Mouse (Mus musculus) left cerebral cortex, adult 8-10 months (tissue): ENCODE data around the gene Ctnna2. TPM values are rescaled to one million over a fixed set of nuclear protein-coding genes. Genes with fewer than 3 reads are reported as not detected.

Experiments used
- DNase-seq, 2 experiments: peaks; one replicate each; pipeline ENCODE4 v3.0.0; 2022; ENCODE audit warnings: low spot score in 2 of 2
- total RNA-seq, 4 experiments: library from RNA; stranded (reverse); gene quantifications; 2 replicates each; pipeline ENCODE4 v1.2.4; 2022

Ctnna2 gene
- total RNA-seq, 4 experiments from 2014 or later, result 108 to 114 (median 111) TPM

DNA sequence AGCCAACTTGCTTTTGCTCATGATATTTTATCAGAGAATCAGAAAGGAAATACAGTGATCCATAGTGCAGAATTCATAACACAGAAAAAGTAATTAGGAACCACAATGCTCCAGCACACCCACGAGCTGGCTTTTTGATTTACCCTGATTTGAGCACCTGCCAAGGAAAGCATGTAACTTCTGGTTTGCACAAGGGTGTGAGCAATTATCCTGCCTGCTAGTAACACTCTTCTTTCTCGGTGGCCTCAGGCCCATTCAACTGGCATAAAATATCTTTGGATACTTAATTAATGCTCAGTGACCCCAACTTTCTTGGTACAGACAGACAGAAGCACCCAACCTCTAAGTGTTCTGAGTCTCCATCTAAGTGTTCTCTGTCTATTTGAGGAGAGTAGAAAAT lies 794.6 kb downstream of the Ctnna2 start:
- DNase-seq, result peak in 1 of 2 experiments; percentile 13

DNA sequence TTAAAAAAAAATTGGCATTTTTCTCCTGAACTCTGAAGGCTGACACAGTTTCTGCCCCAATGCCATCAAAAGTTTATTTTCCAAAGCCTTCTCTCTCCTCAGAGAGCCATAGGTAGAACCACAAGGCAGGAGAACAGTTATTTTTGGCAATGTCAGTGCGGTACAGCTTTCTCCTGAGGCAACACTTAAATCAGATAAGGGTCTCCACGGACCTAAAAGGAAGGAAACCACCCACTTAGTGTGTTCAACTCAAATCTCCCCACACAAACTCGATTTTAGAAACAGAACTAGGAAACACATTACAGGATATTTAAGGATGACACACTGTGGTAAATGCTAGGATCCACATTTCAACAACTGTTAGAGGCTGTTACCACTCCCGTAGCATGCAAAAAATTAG lies 803.7 kb downstream of the Ctnna2 start:
- no peak for DNase-seq

DNA sequence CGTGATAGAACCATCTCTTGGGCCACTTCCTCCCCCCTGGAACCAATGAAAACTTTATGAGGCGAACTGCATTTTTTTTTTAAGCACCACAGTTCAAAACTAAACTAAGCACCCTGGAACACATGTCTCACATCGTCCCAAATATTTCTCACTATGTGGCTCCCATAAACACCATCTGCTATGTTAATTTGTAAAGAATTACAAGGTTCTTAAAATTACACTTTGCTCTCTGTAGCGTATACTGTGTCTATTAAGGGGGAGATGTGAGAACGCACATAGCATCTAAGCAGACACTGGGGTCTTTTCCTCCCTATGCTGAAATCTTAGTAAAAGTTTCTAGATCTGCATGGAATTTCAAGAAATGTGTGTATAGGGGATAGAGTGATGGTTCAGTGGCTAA lies 822.5 kb downstream of the Ctnna2 start:
- no peak for DNase-seq

DNA sequence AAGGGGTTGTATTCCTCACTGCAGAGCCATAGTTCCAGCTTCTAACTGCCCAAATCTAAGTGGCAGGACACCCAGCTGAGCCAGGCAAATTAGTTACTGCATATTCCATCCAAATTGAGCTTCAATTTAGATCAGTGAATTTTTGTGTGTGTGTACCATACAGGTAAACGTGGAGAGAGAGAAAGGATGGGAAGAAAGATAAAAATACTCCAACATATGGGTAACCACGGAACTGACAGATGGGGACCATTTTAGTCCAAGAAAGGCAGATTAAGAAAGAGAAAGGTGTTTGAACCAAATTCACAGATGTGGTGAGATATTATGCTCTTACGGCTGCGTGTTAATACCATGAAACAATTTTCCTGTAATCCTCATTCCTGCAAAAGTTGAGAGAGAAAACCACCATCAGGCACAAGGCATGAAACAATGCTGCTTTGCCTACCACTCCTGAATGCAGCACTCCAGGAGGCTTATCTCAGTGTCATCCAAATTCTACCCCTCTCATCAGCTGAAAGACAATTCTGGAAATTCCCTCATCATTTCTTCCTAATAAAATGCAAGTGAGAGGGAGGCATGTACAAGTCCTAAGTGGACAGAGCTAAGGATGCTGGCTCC lies 840.1 kb downstream of the Ctnna2 start:
- DNase-seq, result no peak

DNA sequence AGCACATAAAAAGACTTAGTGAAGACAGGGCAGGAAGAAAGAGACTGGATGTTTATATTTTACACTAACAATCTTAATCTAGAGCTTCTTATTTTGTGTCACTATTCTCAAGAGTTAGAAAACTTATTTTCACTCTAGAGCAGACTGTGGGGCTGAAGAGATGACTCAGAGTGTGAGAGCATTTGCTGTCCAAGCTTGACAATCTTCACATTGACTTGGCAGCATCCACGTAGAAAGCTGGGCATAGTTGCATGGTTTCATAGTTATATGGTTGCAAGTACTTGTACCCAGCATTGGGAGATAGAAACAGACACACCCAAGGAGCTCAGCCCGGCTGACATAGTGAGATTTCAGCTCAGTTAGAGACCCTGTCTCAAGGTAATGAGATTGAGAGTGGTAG lies 858.6 kb downstream of the Ctnna2 start:
- DNase-seq, result peak in 1 of 2 experiments; percentile 30

DNA sequence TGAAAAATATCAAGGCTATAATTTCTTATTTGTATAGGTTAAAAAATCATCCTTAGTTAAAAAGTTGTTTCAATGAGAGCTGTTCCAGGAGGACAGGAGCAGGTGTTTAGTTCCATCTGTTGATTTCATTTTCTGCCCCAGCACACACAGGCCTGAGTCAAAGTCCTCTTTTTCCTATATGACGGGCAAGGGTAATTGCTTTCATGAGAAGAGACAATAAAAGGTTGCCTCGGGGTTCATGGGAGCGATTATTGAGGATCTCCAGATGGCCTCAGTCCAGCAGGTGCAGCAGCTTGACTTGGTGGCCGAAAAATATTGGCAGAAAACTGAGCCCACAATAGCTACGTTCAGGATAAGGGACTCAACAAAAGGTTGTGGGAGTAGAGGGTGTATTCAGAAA lies 859.0 kb downstream of the Ctnna2 start:
- DNase-seq, result no peak

DNA sequence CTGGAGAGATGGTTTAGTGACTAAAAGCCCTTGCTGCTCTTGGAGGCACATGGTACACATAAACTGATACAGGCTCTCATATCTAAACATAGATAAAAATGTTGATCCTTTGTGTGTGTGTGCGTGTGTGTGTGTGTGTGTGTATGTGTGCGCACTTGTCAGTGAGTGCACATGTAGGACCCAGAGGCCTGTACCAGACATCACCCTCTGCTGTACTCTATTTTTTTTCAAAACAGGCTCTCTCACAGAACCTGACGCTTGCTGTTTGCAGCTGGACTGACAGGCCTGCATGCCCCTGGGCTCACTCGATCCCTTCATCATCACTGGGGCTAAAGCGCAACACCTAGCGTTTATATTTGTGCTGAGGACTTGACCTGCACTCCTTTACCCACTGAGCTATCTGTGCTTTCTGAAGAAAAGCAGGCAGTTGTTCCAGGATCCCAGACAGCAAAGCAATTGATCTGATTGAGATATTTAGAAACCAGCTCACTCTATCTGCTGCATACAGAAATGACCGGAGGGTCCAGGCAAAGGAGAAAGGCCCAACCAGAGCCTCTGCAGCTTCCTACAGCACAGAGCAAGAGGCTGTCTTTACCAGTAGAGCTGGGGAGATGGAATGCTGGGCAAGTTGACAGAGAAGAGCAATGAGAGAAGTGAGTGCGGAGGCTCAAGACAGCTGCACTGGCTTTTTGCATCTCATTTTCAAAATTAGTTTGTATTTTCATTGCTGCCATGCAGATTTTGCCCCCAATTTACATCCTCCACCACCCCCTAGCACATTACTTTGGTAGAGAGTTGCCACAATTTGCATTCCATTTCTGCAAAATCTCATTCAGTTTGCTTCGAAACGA lies 870.2 kb downstream of the Ctnna2 start:
- DNase-seq, result peak in 1 of 2 experiments; percentile 18

DNA sequence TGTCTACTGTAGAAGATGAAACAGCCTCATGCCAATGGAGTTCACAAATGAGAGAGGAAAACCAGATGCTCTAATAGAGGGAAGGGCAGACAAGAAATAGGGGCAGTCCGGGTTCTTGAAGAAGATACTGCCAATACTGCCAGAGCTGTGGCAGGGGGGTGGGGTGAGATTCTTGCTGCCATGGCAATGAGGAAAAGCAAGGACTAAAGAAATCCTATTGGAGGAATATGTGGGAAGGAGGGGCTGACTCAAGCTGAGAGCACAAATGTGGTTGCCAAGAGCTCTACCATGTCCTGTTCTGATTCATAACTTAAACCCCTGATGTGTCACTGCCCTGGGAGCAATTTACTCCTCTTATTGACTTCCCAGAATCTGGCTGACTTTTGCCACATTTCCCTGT lies 878.5 kb downstream of the Ctnna2 start:
- DNase-seq, result peak in 1 of 2 experiments; percentile 22

DNA sequence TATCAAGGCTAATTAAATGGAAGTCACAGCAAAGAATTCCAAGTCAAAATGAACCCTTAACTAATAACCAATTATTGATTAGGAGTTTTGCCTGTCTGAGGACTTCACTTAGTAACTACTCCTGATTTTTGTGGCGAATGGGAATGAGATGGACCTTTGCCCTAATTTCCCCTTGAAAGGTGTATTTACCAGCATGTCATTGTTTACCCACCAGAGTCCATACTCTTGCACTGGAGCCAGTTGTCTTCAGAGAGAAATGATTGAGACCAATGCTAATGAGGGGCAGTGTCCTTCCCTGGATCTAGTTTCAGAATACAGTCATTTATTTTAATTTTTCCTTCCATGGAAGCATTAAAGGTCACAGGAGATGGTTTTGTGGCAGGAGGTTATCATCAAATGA lies 881.0 kb downstream of the Ctnna2 start:
- no peak for DNase-seq

DNA sequence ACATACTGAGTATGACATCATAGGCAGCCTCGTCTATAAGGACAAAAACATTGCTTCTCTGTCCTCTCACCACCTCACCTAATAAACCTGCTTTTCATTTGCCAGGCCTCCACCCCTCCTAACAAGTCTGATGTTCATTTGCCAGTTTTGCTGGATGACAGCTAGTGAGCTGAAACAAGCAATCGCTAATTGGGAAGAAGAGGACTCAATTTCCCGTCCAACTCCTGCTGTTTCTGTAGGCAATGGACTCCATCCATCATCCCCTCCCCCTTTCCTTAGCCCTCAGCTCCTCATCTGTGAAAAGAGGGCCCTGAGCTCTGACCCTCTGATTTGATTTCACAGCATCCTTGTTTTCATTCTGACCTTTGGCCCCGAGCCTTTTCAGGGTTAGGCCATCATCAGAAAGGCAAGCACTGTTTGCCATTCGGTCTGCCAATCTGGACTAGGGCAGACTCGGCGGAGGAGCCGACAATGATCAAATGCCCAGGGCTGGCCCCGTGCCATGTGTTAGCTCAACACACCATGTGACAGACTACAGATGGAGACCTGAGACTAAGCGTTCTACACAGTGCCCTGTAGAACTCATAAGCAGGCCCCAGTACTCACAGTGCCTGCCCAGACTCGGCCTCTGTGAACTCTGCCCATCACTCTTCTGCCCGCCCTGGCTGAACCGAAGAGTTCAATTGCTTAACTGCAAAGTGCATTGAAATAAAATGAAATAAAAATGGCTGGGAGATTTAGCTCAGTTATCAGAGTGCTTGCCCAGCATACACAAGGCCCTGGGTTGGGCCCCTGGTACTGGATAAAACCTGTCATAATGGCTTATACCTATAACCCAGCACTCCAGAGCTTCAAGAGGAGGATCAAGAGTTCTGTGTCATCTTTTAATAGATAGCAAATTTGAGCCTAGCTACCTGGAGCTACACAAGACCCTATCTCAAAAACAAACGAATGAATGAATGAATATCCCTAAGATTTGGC lies 903.8 kb downstream of the Ctnna2 start:
- DNase-seq, result peak; percentile 44 to 76

DNA sequence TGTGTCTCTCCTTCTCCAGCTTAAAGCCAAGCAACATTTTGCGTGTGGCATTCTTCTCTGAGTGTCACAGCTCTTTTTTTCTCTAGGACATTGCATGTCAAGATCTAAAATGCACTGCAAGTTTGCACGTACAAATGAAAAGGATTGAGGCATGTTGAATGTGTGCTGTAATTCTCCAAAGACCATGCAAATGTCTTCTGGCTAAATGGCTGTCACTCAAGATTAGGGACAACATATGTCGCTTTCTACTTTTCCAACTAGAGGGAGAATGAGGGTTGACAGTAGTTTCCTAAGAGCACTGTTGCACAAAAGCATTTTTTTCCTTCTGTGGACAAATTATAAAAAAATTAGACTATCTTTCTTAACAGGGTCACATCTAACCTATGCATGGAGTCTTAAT lies 909.9 kb downstream of the Ctnna2 start:
- DNase-seq, result no peak

DNA sequence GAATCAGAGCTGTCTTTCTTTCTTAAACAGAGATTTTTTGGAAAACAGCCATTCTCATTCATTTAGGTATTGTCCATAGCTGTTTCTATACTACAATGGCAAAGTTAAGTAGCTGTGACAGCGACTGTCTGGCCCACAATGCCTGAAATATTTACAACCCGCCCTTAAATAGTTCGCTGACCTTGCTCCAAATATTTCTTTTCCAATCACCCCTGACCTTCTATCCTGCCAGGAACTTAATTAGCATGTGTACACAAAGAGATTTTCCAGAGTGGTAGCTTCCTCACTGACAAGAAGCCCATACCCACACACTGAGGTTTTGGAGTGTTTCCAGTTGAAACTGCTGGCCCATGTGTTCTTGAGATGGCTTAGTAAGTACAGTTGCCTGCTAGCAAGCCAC lies 928.8 kb downstream of the Ctnna2 start:
- no peak for DNase-seq

DNA sequence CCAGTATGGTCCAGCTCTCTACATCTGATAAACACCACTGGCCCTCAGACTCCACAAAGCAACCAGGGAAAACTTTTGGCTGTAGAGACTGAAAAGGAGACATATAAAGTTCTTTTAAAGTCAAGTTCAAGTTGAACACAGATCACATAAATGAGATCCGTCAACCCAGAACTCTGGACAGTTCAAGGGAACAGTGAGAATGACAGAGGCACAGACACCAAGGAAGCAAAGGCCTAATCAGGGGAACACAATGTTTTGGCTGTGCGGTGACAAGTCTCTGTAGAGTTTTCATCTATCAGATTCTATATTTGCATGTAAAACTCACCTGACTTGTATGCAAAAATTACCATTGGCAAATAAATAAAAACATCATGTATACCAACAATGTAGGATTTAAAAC lies 929.3 kb downstream of the Ctnna2 start:
- no peak for DNase-seq

DNA sequence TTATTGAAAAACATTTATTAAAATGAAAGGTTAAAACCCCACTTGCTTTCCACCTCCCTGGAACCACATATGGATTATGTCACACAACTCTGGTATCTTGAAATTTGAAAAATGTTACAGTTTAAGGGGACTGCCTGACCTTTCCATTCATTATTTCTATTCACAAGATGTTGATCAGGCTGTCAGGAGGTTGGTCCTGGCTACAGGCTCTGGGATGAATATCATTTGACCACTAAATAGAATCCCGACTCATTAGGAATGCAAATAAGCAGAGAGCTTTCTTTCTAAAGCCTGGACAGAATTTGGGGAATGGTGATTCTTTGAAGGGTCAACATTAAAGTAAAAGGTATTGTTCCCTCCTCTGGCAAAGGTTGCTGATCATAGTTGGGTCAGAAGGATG lies 931.9 kb downstream of the Ctnna2 start:
- no peak for DNase-seq

DNA sequence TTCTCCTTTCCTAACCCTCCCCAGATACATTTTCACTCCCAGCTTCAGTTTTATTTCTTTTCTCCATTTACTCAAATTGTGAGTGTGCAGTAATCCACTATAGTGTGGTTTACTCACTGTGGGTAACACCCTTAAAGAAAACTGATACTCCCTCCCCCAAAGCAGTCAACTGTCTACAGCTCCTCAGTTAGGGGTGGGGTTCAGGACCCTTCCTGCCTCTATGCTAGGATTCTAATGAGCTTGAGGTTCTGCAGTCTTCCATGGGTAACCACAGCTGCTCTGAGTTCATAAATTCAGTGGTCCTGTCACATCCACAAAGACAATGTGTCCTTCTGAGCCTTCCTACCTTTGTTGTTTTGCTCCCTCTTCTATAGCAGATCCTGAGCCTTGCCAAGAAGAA lies 954.4 kb downstream of the Ctnna2 start:
- no peak for DNase-seq

DNA sequence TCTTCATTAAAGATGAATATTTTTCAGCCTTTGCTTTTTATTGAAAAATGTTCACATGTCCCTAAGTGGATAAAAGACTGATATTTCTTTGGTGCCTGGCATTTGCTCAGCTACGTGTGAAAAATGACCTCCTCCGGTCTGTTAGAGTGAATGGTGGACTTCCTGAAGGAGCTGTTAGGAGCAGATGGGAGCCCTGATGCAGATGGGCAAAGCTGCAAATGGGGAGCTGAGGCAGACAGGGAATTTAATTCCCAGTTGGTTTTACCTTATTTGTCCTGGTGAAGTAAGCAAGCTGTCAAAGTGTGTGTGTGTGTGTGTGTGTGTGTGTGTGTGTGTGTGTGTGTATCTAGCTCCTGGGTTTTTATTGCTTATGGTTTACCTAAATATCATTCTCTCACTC lies 966.3 kb downstream of the Ctnna2 start:
- no peak for DNase-seq

DNA sequence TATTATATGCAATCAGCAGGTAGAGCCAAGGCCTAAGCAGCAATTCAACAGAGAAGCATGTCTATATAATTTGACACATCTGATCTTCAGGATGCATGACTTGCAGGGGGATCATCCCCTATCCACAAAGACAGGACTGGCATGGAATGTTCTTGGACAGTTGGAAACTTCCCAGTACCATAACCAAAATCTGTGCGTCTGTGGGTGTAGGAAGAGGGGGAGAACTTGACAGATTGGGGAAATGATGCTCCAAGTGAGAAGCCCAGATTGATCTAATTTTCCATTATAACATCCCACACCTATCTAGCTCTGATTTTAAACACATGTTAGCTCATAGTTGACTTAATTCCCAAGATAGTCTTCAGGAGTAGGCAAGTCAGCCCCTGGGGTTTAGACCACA lies 968.5 kb downstream of the Ctnna2 start:
- no peak for DNase-seq

DNA sequence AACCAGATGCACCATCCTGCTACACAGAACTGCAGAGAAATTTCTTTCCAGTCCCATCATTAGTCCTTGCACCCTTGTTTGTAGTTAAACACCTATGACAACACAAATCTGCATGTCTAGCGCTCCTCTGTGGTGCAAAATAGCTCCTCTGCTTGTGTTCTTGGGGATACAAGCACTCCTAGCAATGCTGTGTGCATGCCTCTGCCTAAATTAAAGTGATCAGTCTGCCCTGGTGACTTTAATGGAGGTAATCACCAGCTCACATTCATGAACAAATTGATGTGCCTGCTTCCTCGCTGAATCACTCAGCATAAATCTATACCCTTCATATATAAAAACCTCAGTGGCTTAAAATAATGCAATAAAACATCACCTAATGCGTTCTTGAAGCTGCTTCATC lies 987.4 kb downstream of the Ctnna2 start:
- DNase-seq, result no peak

DNA sequence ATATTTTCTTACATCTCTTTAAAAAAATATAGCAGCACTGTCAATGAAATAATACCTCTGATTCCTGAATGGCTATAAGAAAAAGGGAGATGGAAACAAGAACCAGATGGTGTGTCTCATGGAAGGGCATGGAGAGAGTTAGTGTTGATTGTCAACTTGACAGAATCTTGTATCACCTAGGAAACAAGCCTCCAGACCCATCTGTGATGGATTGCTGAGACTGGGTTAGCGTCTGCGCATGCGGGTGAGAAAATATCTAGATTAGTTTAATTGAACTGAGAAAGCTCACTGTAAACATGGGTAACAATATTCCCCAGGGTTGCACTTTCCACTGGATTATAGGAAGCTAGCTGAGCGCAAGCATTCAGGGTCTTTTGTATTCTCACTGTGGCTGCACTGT lies 994.7 kb downstream of the Ctnna2 start:
- peak in 1 of 2 experiments; percentile 35 for DNase-seq

DNA sequence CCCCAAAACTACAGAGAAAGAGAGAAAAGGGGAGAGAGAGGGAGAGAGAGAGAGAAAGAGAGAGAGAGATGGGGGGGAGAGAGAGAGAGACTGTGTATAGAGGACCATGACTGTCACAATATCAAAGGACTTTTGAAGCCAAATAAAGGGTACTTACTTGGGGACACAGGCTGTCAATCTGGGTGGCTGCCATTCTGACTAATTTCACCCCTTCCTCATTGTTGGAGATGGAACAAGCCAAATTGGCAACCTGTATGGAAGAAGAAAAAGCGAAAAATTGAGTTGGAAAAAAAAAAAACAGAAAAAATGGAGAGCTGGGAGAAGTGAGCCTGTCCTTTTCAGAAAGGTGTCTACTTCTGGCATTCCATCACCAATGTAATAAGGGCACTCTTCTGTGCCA lies 997.8 kb downstream of the Ctnna2 start:
- DNase-seq, result no peak

DNA sequence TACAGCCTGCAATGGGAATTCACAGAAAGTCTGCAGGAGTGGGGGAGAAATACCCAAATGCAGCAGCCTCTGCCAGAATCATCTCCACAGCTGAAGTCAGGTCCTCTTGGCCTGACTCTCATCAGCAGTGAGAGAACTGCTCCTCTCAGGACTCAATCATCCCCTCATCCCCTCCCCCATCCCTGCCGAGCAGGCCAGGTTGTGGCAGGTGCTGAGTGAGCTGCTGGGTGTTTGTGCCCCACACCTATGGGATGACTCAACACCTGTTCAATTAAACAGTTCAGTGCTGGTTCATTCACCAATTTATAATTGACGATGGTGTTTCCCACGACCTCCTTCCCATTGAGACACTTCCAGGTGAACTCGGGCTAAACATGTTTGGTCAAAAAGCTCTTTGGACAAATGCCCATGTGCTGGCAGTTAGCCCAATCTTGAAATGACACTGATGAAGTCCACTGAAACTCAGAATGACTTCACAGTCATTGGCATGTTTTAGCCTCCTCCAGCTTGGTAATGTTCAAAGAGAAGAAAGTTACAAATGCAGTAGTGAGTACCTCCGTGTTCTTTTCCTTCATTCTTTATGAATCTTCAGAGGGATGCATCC lies 1000.1 kb downstream of the Ctnna2 start:
- DNase-seq, result no peak
